Mouse (Mus musculus) MEL (cell line): ENCODE results near the gene Dhodh. TPM values are rescaled to one million over a fixed set of nuclear protein-coding genes. Genes with fewer than 3 reads are reported as not detected.

Source experiments
- DNase-seq: peaks from one replicate; pipeline ENCODE4 v3.0.0; 2011; ENCODE audit warnings: low read depth, low spot score
- H3K27ac ChIP-seq: 2 replicates; pipeline ENCODE4 v1.5.1; 2012; ENCODE audit warnings: low read depth, mild to moderate bottlenecking, control low read depth, low read length, moderate library complexity; ENCODE audit not compliant: control insufficient read depth
- H3K27me3 ChIP-seq, 2 experiments: fragments of 150-350 bp in 1 of 2; sonication (generic) in 1 of 2; 2 replicates each; pipeline ENCODE4 v1.6.1; 2012; ENCODE audit warnings: low read length in 2 of 2, mild to moderate bottlenecking in 2 of 2, improper control_type of control experiment in 1 of 2, moderate library complexity in 1 of 2; ENCODE audit not compliant: insufficient read depth in 2 of 2, control insufficient read depth in 1 of 2
- H3K36me3 ChIP-seq, 2 experiments: 2 replicates each; pipeline ENCODE4 v1.6.1; 2012 to 2014; ENCODE audit warnings: low read length in 2 of 2, improper control_type of control experiment in 1 of 2, inconsistent platforms in 1 of 2, mild to moderate bottlenecking in 1 of 2; ENCODE audit not compliant: insufficient read depth in 2 of 2, control insufficient read depth in 1 of 2
- H3K4me1 ChIP-seq, 2 experiments: fragments of 150-350 bp in 1 of 2; sonication (generic) in 1 of 2; 2 replicates each; pipeline ENCODE4 v1.6.1; 2012; ENCODE audit warnings: low read length in 2 of 2, improper control_type of control experiment in 1 of 2, mild to moderate bottlenecking in 1 of 2; ENCODE audit not compliant: insufficient read depth in 2 of 2, control insufficient read depth in 1 of 2
- H3K4me3 ChIP-seq, 2 experiments: fragments of 150-350 bp in 1 of 2; sonication (generic) in 1 of 2; 2 replicates each; pipeline ENCODE4 v1.5.1; 2012; ENCODE audit warnings: low read depth in 2 of 2, low read length in 2 of 2, mild to moderate bottlenecking in 2 of 2, moderate library complexity in 2 of 2, control low read depth in 1 of 2, improper control_type of control experiment in 1 of 2; ENCODE audit not compliant: control insufficient read depth in 1 of 2, insufficient read depth in 1 of 2
- H3K79me2 ChIP-seq: 2 replicates; pipeline ENCODE4 v1.6.1; 2012; ENCODE audit warnings: mild to moderate bottlenecking, low read length, moderate library complexity; ENCODE audit not compliant: control insufficient read depth, poor library complexity, insufficient read depth
- H3K9ac ChIP-seq: 2 replicates; pipeline ENCODE4 v1.6.1; 2012; ENCODE audit warnings: low read depth, mild to moderate bottlenecking, control low read depth, low read length, moderate library complexity; ENCODE audit not compliant: control insufficient read depth, poor library complexity, severe bottlenecking
- H3K9me3 ChIP-seq: fragments of 150-350 bp; sonication (generic); replicated peaks from 2 replicates; pipeline ENCODE4 v1.6.1; 2012; ENCODE audit warnings: mild to moderate bottlenecking, low read length, improper control_type of control experiment, moderate library complexity; ENCODE audit not compliant: insufficient read depth
- CHD1 ChIP-seq: IDR thresholded peaks from 2 replicates; pipeline ENCODE4 v1.6.1; 2012; ENCODE audit warnings: low read depth, mild to moderate bottlenecking, inconsistent platforms, low read length, improper control_type of control experiment
- CHD2 ChIP-seq: IDR thresholded peaks from 2 replicates; pipeline ENCODE4 v1.6.1; 2011; ENCODE audit warnings: low read length, improper control_type of control experiment
- CTCF ChIP-seq, 3 experiments: IDR thresholded peaks in 2 of 3; conservative IDR thresholded peaks in 1 of 3; 2 replicates each; pipeline ENCODE4 v1.5.1; 2011 to 2012; ENCODE audit warnings: low read length in 3 of 3, low read depth in 2 of 3, mild to moderate bottlenecking in 2 of 3, improper control_type of control experiment in 1 of 3, inconsistent platforms in 1 of 3, mixed read lengths in 1 of 3, moderate library complexity in 1 of 3; ENCODE audit not compliant: control insufficient read depth in 1 of 3, insufficient read depth in 1 of 3, poor library complexity in 1 of 3, severe bottlenecking in 1 of 3
- ETS1 ChIP-seq: IDR thresholded peaks from 2 replicates; pipeline ENCODE4 v1.6.1; 2012; ENCODE audit warnings: low read depth, mild to moderate bottlenecking, inconsistent platforms, low read length, improper control_type of control experiment, moderate library complexity
- GABPA ChIP-seq: IDR thresholded peaks from 2 replicates; pipeline ENCODE4 v1.6.1; 2012; ENCODE audit warnings: low read depth, mild to moderate bottlenecking, inconsistent platforms, low read length, improper control_type of control experiment, moderate library complexity
- GATA1 ChIP-seq: IDR thresholded peaks from 2 replicates; pipeline ENCODE4 v1.6.1; 2011; ENCODE audit warnings: low read depth, low read length, improper control_type of control experiment
- MAFK ChIP-seq: IDR thresholded peaks from 2 replicates; pipeline ENCODE4 v1.6.1; 2011; ENCODE audit warnings: low read depth, mild to moderate bottlenecking, low read length, improper control_type of control experiment, borderline replicate concordance
- MAX ChIP-seq: IDR thresholded peaks from 2 replicates; pipeline ENCODE4 v1.6.1; 2011; ENCODE audit warnings: low read length, improper control_type of control experiment
- MAZ ChIP-seq: IDR thresholded peaks from 2 replicates; pipeline ENCODE4 v1.6.1; 2012; ENCODE audit warnings: low read depth, mild to moderate bottlenecking, inconsistent platforms, low read length, improper control_type of control experiment
- MEF2A ChIP-seq: IDR thresholded peaks from 2 replicates; pipeline ENCODE4 v1.6.1; 2014; ENCODE audit warnings: low read depth, mild to moderate bottlenecking, inconsistent platforms, low read length, improper control_type of control experiment; ENCODE audit not compliant: poor library complexity, insufficient replicate concordance, severe bottlenecking; ENCODE audit errors: extremely low read depth
- MXI1 ChIP-seq: IDR thresholded peaks from 2 replicates; pipeline ENCODE4 v1.6.1; 2011; ENCODE audit warnings: mild to moderate bottlenecking, low read depth, low read length, improper control_type of control experiment
- MYB ChIP-seq: IDR thresholded peaks from 2 replicates; pipeline ENCODE4 v1.6.1; 2011; ENCODE audit warnings: mild to moderate bottlenecking, low read depth, low read length, improper control_type of control experiment
- NELFE ChIP-seq: IDR thresholded peaks from 2 replicates; pipeline ENCODE4 v1.6.1; 2011; ENCODE audit warnings: low read depth, low read length, improper control_type of control experiment
- POLR2A ChIP-seq, 2 experiments: IDR thresholded peaks; 2 replicates each; pipeline ENCODE4 v1.6.1; 2011 to 2012; ENCODE audit warnings: low read length in 2 of 2, mild to moderate bottlenecking in 2 of 2, control low read depth in 1 of 2, improper control_type of control experiment in 1 of 2, low read depth in 1 of 2, moderate library complexity in 1 of 2; ENCODE audit not compliant: control insufficient read depth in 1 of 2, insufficient read depth in 1 of 2, poor library complexity in 1 of 2
- POLR2AphosphoS2 ChIP-seq: IDR thresholded peaks from 2 replicates; pipeline ENCODE4 v1.6.1; 2011; ENCODE audit warnings: low read length, improper control_type of control experiment
- POLR2AphosphoS5 ChIP-seq: IDR thresholded peaks from 2 replicates; pipeline ENCODE4 v1.6.1; 2012; ENCODE audit warnings: low read depth, borderline replicate concordance, mild to moderate bottlenecking, inconsistent platforms, low read length, moderate library complexity, mixed read lengths
- RCOR1 ChIP-seq: IDR thresholded peaks from 2 replicates; pipeline ENCODE4 v1.6.1; 2012; ENCODE audit warnings: low read depth, mild to moderate bottlenecking, inconsistent platforms, low read length, improper control_type of control experiment
- SIN3A ChIP-seq: IDR thresholded peaks from 2 replicates; pipeline ENCODE4 v1.6.1; 2012; ENCODE audit warnings: low read length, improper control_type of control experiment, inconsistent platforms
- SMC3 ChIP-seq: IDR thresholded peaks from 2 replicates; pipeline ENCODE4 v1.6.1; 2011; ENCODE audit warnings: low read depth, low read length, improper control_type of control experiment
- TAL1 ChIP-seq: IDR thresholded peaks from 2 replicates; pipeline ENCODE4 v1.6.1; 2012; ENCODE audit warnings: mild to moderate bottlenecking, inconsistent platforms, low read length, moderate library complexity, mixed read lengths
- TBP ChIP-seq: IDR thresholded peaks from 2 replicates; pipeline ENCODE4 v1.8.0; 2011; ENCODE audit warnings: low read depth, low read length, improper control_type of control experiment
- TCF12 ChIP-seq: IDR thresholded peaks from 2 replicates; pipeline ENCODE4 v1.6.1; 2014; ENCODE audit warnings: low read depth, mild to moderate bottlenecking, inconsistent platforms, low read length, improper control_type of control experiment, moderate library complexity
- UBTF ChIP-seq: IDR thresholded peaks from 2 replicates; pipeline ENCODE4 v1.6.1; 2012; ENCODE audit warnings: low read depth, mild to moderate bottlenecking, inconsistent platforms, low read length, improper control_type of control experiment, moderate library complexity, borderline replicate concordance; ENCODE audit not compliant: insufficient read depth
- USF2 ChIP-seq, 2 experiments: IDR thresholded peaks; 2 replicates each; pipeline ENCODE4 v1.6.1; 2011 to 2012; ENCODE audit warnings: improper control_type of control experiment in 2 of 2, low read length in 2 of 2, borderline replicate concordance in 1 of 2, inconsistent platforms in 1 of 2, low read depth in 1 of 2, mild to moderate bottlenecking in 1 of 2; ENCODE audit not compliant: insufficient read depth in 1 of 2
- ZC3H11A ChIP-seq: IDR thresholded peaks from 2 replicates; pipeline ENCODE4 v1.6.1; 2012; ENCODE audit warnings: low read depth, mild to moderate bottlenecking, inconsistent platforms, low read length, improper control_type of control experiment
- polyA plus RNA-seq, 2 experiments: library from polyadenylated mRNA; stranded (reverse) in 1 of 2; unstranded in 1 of 2; fragments of >175 nt in 1 of 2; fragments of >200 nt in 1 of 2; gene quantifications; 2 replicates each; pipeline versions ENCODE4 v1.2.1 to v1.2.4; 2012; ENCODE audit warnings: low replicate concordance in 2 of 2, low read depth in 1 of 2; ENCODE audit not compliant: insufficient read length in 2 of 2, insufficient read depth in 1 of 2, missing spikeins in 1 of 2
- total RNA-seq: library from RNA; depleted of rRNA; stranded (reverse); fragments of 300-350 nt; gene quantifications from 2 replicates; pipeline ENCODE4 v1.2.3, GENCODE M21; 2012

Gene Dhodh
- total and polyA plus RNA-seq, 3 experiments: 28.3 to 52.5 TPM; not detected in 1

- DNase-seq: no peak
- Histone ChIP-seq H3K9me3 (no peaks in the 10 kb centered on the region), H3K79me2 (no peaks in the 10 kb centered on the region), H3K4me1 (no peaks in the 10 kb centered on the region; a peak in 1 of 4 replicates), H3K9ac (no peak overlapping the region), H3K36me3 (no peaks in the 10 kb centered on the region), H3K4me3 (no peak overlapping the region), H3K27ac (no peak overlapping the region), H3K27me3 (no peaks in the 10 kb centered on the region)
- TF ChIP-seq MXI1 (no peak), ETS1 (no peak), TCF12 (no peak), MAZ (no peak), POLR2A (IDR thresholded peaks at IDR 0.05; ENCODE audit: control insufficient read depth in 1 of 2, insufficient read depth in 1 of 2, low read depth in 1 of 2, low read length in 2 of 2, poor library complexity in 1 of 2) (no peak), RCOR1 (no peak), POLR2AphosphoS2 (no peak), UBTF (no peak), MAX (no peak), MEF2A (no peak), TBP (no peak), TAL1 (no peak), CTCF (IDR thresholded peaks at IDR 0.05 in 2 of 3, conservative IDR thresholded peaks at IDR 0.05 in 1 of 3; ENCODE audit: control insufficient read depth in 1 of 3, insufficient read depth in 1 of 3, low read depth in 2 of 3, low read length in 3 of 3, poor library complexity in 1 of 3, severe bottlenecking in 1 of 3) (no peak), GABPA (no peak), GATA1 (no peak), MYB (no peak), SMC3 (no peak), NELFE (no peak), MAFK (no peak), POLR2AphosphoS5 (no peak)
Observed at GRCm38 (mm10) chr8:109635146-109635545, 26.7 kb upstream of the Dhodh start.

- Histone ChIP-seq H3K9me3 (no peaks in the 10 kb centered on the region), H3K79me2 (no peaks in the 10 kb centered on the region), H3K36me3 (no peaks in the 10 kb centered on the region), H3K9ac (no peak overlapping the region), H3K27ac (no peak overlapping the region), H3K4me3 (no peak overlapping the region), H3K27me3 (no peaks in the 10 kb centered on the region)
- no peak for DNase-seq
- TF ChIP-seq RCOR1 (no peak), MAFK (no peak), POLR2A (IDR thresholded peaks at IDR 0.05; ENCODE audit: control insufficient read depth in 1 of 2, insufficient read depth in 1 of 2, low read depth in 1 of 2, low read length in 2 of 2, poor library complexity in 1 of 2) (no peak), CTCF (IDR thresholded peaks at IDR 0.05 in 2 of 3, conservative IDR thresholded peaks at IDR 0.05 in 1 of 3; ENCODE audit: control insufficient read depth in 1 of 3, insufficient read depth in 1 of 3, low read depth in 2 of 3, low read length in 3 of 3, poor library complexity in 1 of 3, severe bottlenecking in 1 of 3) (no peak), MAX (no peak), USF2 (IDR thresholded peaks at IDR 0.05; ENCODE audit: borderline replicate concordance in 1 of 2, insufficient read depth in 1 of 2, low read depth in 1 of 2, low read length in 2 of 2) (no peak), CHD2 (no peak), CHD1 (no peak), POLR2AphosphoS5 (no peak), ZC3H11A (no peak), TBP (no peak), NELFE (no peak), SIN3A (no peak)
- TF ChIP-seq, all 39 proteins: peak for 0
- H3K4me1 ChIP-seq: no peaks in the 10 kb centered on the region; a peak in 1 of 4 replicates
Observed at GRCm38 (mm10) chr8:109632498-109632897, 24.0 kb upstream of the Dhodh start.
